9 mouse cellular contexts compared by ENCODE assay signal in the genomic region with DNA sequence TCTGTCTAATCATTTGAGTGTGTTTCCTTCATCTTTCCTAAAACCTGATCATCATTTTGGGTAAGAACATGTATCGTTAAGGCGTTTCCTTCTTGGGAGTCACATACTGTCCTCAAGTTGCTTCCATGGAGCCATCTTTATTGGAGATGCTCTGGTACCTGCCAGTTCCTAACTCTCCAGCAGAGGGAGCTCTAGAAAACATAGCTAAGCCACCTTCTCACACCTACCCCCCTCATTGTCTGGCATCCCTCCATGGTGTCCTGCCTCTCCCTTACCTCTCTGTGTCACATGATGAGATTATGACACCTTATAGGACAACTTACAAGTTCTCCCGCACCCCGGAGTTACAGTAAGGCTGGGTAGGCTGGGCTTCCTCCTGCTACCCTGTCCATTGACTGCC. TPM values are rescaled to one million over a fixed set of nuclear protein-coding genes. Genes with fewer than 3 reads are reported as not detected.
A peak's percentile ranks its signal among the peaks of the same experiment; 100 is the strongest.
DNase-seq lines count a peak whose midpoint lies in the region; ATAC-seq and TF ChIP-seq lines count a peak whose summit lies in the region.
"Had no signal": no experiment of that assay in that cellular context is flagged by ENCODE, and none has a peak within 500 bp of the region (broad histone marks: within the 10 kb centered on the region; RNA-seq: fewer than 3 reads in every experiment).

No protein-coding gene starts in this region.

- H3K9ac ChIP-seq in hindbrain, postnatal 0 days (replicated peaks; ENCODE audit: low read length): no peak overlapping the region
- no peak overlapping the region for H3K9ac ChIP-seq in ES-Bruce4 (ENCODE audit: low read depth, poor library complexity, severe bottlenecking)

- H3K27ac ChIP-seq in hindbrain, postnatal 0 days: no peak overlapping the region
- H3K27ac ChIP-seq in hindbrain, embryonic 10.5 days: no peak overlapping the region
- H3K27ac ChIP-seq in ES-Bruce4 (ENCODE audit: insufficient read depth, low read length): no peak overlapping the region
- H3K27ac ChIP-seq: macrophage had no signal

- in situ Hi-C loops in Patski (cut with MboI; ENCODE audit: low pct_unique_long_range_greater_than_20kb): no loop called here

- POLR2A ChIA-PET in Patski (lab: Charles Lee): no interaction called here

- H3K27me3 ChIP-seq in hindbrain, postnatal 0 days (ENCODE audit: insufficient read depth, low read length): no peaks in the 10 kb centered on the region
- no peaks in the 10 kb centered on the region for H3K27me3 ChIP-seq in hindbrain, embryonic 10.5 days (ENCODE audit: insufficient read depth, poor library complexity, severe bottlenecking)
- H3K27me3 ChIP-seq in ES-Bruce4 (ENCODE audit: control insufficient read depth, insufficient read depth, low read length, poor library complexity, severe bottlenecking): no peaks in the 10 kb centered on the region
- H3K27me3 ChIP-seq in Patski: no peaks in the 10 kb centered on the region

- TF ChIP-seq CTCF in hindbrain, postnatal 0 days (IDR thresholded peaks at IDR 0.05; ENCODE audit: low read depth): peak; percentile 56
- TF ChIP-seq CTCF in ES-Bruce4 (IDR thresholded peaks at IDR 0.05; ENCODE audit: low read depth, low read length) (peak; percentile 32), Patski (IDR thresholded peaks at IDR 0.05) (peak; percentile 73)

- no peak for ATAC-seq in hindbrain, postnatal 0 days
- ATAC-seq in Patski: no peak

- no peaks in the 10 kb centered on the region for H3K9me3 ChIP-seq in hindbrain, postnatal 0 days (ENCODE audit: low read length)
- no peaks in the 10 kb centered on the region for H3K9me3 ChIP-seq in hindbrain, embryonic 10.5 days
- H3K9me3 ChIP-seq in ES-Bruce4 (replicated peaks; ENCODE audit: control insufficient read depth, insufficient read depth, low read length, poor library complexity, severe bottlenecking): no peaks in the 10 kb centered on the region

- H3K4me1 ChIP-seq in hindbrain, postnatal 0 days (ENCODE audit: insufficient read depth, low read length): no peaks in the 10 kb centered on the region
- no peaks in the 10 kb centered on the region for H3K4me1 ChIP-seq in hindbrain, embryonic 10.5 days (replicated peaks)
- no peaks in the 10 kb centered on the region for H3K4me1 ChIP-seq in ES-Bruce4 (ENCODE audit: control insufficient read depth, insufficient read depth, low read length)

- no peak overlapping the region for H3K4me2 ChIP-seq in hindbrain, postnatal 0 days (ENCODE audit: low read depth, low read length)

- TF ChIP-seq POLR2A in ES-Bruce4 (IDR thresholded peaks at IDR 0.05; ENCODE audit: insufficient read depth, low read length): no peak

- H3K36me3 ChIP-seq in hindbrain, postnatal 0 days (ENCODE audit: insufficient read depth, low read length): no peaks in the 10 kb centered on the region
- H3K36me3 ChIP-seq in hindbrain, embryonic 10.5 days: no peaks in the 10 kb centered on the region
- no peaks in the 10 kb centered on the region for H3K36me3 ChIP-seq in ES-Bruce4 (ENCODE audit: control insufficient read depth, insufficient read depth, low read length, poor library complexity, severe bottlenecking)

- CTCF ChIA-PET in Patski (lab: Charles Lee): interaction anchor here (0.6 to 3.1 kb wide), 4 partner anchors 10 to 22 kb away, joined by 3 to 7 read pairs (median 6); no protein-coding TSS in a partner anchor

- WGBS in hindbrain, postnatal 0 days: 95% methylated on average over 4 of the region's 4 CpGs
- WGBS in hindbrain, embryonic 10.5 days: 93% methylated on average over 4 of the region's 4 CpGs
- whole genome bisulfite sequencing in large intestine, adult 2 months: 66% methylated on average over 4 of the region's 4 CpGs

- DNase-seq in hindbrain, postnatal 0 days (ENCODE audit: low spot score): no peak
- DNase-seq in hindbrain, embryonic 10.5 days (ENCODE audit: low spot score): no peak
- no peak for DNase-seq in Patski (ENCODE audit: low read depth, low spot score)
- peak; percentile 14 for DNase-seq in large intestine, adult 2 months (ENCODE audit: low read depth, low spot score)
- no peak for DNase-seq in natural killer cell, adult 2 months (ENCODE audit: low spot score in 2 of 2)
- DNase-seq in right cerebral cortex, postnatal 10 days (ENCODE audit: low spot score in 2 of 2): no peak
- DNase-seq: heart, postnatal 36 days had no signal

- no peak for TF ChIP-seq EP300 in ES-Bruce4 (IDR thresholded peaks at IDR 0.05; ENCODE audit: insufficient read depth, low read depth, low read length)

- H3K4me3 ChIP-seq in hindbrain, postnatal 0 days (ENCODE audit: low read length): no peak overlapping the region
- H3K4me3 ChIP-seq in hindbrain, embryonic 10.5 days: no peak overlapping the region
- H3K4me3 ChIP-seq in ES-Bruce4 (ENCODE audit: low read depth, low read length): no peak overlapping the region

RNA-seq across cellular contexts. Expression of a gene that starts 45.3 kb away (rescaled TPM):
- 17.6 and 21.2 TPM in 2 replicates for total RNA-seq in hindbrain, postnatal 0 days (2014; rRNA removed)
- 7.9 and 8.5 TPM in 2 replicates for polyA plus RNA-seq in hindbrain, postnatal 0 days (2015; fragmentation: Nextera tagmentation; extraction: Ambion mirVana)
- 1.9 and 2.1 TPM in 2 replicates for polyA plus RNA-seq in hindbrain, embryonic 10.5 days (2016; fragmentation: Nextera tagmentation; extraction: Ambion mirVana)
- 0.81 and 1.5 TPM in 2 replicates for polyA plus RNA-seq in ES-Bruce4 (2011; ENCODE audit: insufficient read depth, insufficient read length, low read depth, missing spikeins)
- 0.04 TPM for polyA plus RNA-seq in Patski (2021)
- polyA plus RNA-seq in large intestine, adult 2 months (2012; rRNA removed): not detected in 2 replicates
- total RNA-seq: heart, postnatal 36 days had no signal
- polyA plus RNA-seq: macrophage had no signal
